Mouse (Mus musculus): ENCODE data around the gene Il10ra.
A peak's percentile ranks its signal among the peaks of the same experiment; 100 is the strongest.

- TF ChIP-seq POLR2A (IDR thresholded peaks at IDR 0.05; ENCODE audit: extremely low read depth, insufficient read depth, low read length) (no peak), CTCF (IDR thresholded peaks at IDR 0.05; ENCODE audit: low read depth, low read length) (peak; percentile 90)
Observed at GRCm38 (mm10) chr9:45300422-45301104, 31.6 kb upstream of the Il10ra start.
